Mouse (Mus musculus) mouse trophoblast stem cell (cell line): ENCODE results near the gene Degs2.

Source experiments
- in situ Hi-C, 2 experiments: fragments of 300-500 bp; cut with MseI, MboI; formaldehyde crosslinking; loops; 2 replicates in 1 of 2; 3 replicates in 1 of 2; pipeline ENCODE4 v1.15.1; 2025

The Degs2 gene

DNA sequence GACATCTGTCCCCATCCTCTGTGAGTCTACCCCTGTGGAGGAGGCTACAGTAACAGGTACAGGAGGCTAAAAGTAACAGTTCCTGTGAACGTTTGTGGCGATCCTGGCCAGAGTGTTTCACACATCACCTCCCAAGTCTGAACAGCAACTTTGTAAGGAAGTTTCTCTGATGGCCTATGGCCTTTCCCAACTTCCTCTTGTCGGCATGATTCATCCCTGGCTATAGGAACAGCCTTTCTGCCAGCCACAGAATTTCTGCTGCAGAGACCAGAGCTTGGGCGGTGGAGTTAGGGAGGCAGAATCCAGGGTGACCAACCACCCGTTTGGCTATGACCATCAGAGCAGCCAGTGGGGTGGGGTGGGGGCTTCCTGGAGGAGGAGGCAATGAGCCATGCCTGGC lies 2.1 kb downstream of the Degs2 start:
- in situ Hi-C loops: no loop called here

DNA sequence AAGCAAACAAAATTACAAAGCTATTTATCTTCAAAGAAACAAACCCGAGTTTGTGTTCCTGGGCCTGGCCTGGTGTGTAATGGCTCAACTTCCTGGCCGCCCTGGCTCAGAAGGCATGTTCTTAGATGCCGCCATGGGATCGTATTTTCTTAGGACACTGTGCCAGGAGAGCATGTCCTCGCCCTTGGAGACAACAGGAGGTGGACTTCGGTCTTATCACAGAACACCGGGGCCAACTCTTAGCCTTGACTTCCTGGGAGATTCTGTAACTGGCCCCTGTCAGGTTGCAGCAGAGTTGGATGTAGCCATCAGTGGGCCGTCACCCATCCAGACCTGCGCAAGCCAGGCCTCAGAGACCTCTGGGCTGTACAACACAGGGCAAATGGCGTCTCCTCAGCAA lies 2.5 kb downstream of the Degs2 start:
- in situ Hi-C loops: no loop called here

DNA sequence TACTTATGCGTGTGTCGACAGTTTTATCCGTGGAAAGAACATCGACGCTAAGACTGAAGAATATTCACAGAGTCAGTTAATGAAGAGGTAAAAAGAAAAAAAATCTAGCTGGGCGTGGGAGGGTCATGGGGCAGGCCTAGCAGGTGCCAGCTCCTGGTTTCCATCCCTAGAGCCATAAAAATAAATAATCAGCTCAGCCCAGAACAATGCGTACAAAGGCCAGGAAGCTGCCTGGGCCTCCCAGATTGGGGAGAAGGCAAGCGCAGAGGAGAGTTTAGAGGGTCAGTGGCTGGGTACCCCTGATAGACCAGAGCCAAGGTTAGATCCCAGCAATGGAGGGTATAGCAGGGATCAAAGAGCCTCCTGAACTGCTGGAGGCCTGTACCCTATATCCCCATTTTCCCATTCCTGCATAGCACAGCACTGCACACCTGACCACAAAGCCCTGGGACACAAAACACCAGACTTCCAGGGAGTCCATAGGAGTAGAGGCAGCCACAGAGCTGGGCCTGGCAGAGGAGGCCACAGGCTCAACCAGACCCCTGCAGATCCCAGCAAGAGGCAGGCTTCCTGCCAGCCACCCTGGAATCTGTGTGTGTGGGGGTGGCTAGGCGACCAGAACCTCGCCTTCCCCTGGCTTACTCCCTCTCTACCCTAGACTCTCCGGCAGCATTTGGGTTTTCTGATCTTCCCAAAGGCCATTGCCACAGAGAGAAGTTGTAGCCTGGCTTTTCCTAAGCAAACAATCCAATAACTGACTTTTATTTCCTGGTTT lies 3.2 kb downstream of the Degs2 start:
- in situ Hi-C loops: no loop called here

DNA sequence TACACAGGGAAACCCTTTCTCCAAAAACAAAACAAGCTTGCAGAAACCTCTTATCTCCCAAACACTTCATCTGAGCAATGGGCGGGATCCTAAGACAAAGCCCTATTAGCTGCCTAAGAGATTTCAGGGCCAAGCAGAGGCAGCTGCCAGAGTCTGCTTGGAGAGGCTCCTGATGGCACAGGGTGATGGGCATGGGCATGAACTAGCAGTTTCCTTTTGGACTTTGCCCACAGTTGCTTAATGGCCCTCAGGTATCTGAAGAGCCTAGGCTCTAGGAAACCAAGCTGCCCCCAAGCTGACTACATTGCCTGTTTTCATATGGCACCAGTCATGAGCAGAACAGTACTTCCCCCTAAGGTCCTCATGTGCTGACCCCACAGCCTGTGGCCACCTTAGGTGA lies 7.9 kb downstream of the Degs2 start:
- in situ Hi-C loops: no loop called here

DNA sequence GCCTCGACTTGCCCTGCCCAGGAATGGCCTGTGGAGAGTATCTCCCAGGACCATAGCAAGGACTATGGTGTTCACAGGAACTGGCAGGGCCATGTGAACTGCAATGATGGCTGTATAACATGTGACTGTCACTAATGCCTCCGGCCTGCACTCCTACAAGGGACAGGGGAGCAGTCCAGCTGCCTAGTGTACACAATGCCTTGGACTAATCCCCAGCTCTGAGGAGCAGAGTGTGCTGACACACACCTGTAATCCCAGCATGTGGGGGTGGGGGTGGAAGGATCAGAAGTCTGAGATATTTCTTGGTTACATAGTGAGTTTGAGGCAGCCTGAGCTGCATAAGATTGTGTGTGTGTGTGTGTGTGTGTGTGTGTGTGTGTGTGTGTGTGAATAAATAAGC lies 8.5 kb downstream of the Degs2 start:
- in situ Hi-C loops: no loop called here

DNA sequence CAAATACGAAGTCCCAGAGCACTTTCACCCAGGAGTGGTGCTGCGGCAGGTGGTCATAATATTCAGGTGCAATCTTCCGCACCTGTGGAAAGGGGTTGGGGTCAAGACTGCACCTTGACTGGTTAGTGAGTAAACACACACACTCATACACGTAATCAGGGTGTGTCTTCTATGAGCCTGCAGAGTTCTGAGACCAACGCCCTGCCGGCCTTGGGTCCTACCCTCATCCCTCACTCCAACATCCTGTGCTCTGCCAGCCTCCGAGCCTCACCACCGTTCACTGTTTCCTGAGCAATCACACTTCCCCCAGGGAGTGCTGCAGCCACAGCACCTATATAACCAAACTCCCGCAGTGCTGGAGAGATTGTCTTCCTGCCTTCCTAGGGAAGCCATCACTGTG lies 11.6 kb downstream of the Degs2 start:
- in situ Hi-C loops: no loop called here

DNA sequence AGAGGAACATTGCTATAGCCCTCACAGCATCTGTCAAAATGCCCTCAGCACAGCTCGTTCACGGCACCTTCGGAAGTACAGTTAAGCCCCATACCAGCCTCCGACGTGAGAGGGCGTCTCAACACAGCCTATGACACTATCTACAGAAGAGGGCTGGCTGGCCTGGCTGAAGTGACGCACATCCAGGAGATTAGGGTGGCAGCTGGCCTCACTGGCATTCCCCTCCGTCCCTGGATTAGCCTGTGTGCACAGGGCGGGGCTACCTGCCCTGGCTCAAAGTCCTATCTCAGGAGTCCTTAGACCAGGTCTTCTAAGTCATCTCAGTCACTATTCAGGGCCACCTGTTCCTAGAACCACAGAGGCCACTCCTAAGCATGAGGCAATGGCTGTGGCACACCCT lies 12.9 kb downstream of the Degs2 start:
- in situ Hi-C loops: no loop called here

DNA sequence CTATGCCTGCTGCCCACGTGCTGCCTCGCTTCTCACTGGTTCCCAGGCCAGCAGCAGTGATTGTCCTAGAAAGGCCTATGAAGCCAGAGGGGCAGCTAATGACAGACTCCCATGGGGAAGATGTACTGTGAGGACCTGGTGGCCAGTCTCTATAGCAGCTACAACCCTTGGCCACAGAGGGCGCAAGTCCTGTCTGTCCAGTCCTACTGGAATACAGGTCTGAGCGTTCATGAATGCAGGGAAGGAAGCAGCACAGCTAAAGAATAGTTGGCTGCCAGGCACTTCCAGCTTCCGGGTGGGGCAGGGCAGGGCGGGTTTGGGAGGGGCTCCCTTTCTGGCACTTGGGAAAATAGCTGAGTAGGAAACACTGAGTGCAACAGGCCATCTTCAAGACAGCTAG lies 15.2 kb downstream of the Degs2 start:
- in situ Hi-C loops: no loop called here

DNA sequence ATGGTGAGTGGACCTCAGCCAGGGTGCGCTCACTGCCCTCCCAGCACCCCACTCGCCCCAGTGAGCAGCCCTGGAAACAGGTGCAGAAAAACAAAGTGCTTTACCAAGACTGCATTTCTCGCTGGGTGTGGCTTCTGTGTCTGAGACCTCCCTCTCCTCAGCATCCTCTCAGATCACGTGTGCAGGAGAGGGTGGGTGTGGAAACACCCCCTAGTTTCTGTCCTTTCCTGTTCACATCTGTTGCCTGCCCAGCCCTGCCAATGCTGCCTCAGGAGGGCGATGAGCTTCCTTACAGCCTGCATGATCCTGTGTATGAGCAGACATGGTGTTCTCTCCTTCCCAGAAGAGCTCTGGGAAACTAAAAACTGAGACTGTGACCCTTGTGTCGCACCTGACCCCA lies 15.7 kb downstream of the Degs2 start:
- in situ Hi-C loops: no loop called here

DNA sequence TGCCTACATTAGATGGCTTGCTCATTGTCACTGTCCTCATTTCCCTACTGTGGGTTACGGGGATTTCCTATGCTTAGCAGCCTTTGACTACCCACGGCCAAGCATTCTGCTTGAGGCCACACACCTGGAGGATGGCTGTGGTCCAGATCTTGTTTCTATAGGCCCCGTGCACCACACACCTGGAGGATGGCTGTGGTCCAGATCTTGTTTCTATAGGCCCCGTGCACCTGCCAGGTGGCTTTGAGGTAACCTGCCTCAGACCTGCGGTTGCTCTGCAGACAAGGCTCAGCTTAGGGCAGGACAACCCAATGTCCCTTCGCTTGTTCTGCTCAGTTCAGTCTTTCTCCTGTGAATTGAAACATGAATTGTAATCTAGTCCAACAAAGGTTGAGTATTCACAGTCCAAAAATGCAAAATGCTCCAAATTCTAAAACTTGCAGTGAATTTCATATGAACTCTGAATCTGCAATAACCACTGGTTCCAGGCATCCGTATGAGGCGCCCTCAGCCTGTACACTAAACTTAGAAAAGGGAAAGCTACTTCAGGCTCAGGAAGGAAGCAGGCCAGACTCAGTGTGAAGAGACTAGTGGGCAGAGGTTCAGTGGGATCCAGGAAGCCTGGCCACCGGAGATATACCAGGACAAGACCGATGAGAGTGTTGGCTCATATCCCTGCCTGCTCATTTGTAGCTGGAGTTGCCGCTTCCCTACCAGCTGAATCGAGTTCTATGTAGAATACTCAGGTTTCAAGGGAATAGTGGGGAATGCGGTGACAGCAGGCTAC lies 19.7 kb downstream of the Degs2 start:
- in situ Hi-C loops: no loop called here

DNA sequence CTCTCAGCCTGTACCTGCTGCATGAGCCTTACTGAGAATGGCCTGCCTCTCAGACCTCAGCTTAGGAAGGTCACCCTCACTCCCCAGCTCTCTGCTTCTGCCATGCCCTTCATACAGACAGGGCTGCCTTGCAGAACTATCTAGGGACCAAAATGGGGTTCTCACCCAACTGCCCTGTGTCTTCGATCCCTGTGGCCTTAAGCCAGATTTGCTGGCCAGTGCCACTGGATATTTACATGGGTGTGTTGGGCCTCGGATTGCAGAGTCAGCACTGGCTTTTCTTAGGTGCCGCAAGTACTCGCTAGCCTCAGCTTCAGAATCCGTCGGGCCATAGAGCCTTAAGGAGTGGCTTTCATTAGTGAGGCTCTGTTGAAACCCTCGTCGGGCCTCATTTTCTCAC lies 21.3 kb downstream of the Degs2 start:
- in situ Hi-C loops: no loop called here

DNA sequence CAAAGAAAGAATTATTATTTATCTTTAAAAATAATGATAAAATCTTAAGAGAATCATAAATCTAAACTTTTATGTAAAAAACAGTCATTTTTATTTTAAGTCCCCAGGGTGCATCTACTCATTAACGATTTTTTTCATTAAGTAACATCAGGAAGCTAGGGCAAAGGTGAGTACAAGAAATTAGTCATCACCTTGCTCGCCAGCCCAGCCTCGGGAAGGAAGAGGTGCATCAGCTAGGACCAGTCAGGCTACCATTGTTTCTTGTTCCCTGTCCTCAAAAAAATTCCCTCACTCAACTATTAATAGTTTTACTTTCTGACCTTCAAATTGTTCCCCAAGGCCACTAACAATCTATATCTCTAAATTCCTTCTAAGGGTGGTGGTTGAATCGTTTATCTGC lies 23.7 kb downstream of the Degs2 start:
- in situ Hi-C loops: no loop called here

DNA sequence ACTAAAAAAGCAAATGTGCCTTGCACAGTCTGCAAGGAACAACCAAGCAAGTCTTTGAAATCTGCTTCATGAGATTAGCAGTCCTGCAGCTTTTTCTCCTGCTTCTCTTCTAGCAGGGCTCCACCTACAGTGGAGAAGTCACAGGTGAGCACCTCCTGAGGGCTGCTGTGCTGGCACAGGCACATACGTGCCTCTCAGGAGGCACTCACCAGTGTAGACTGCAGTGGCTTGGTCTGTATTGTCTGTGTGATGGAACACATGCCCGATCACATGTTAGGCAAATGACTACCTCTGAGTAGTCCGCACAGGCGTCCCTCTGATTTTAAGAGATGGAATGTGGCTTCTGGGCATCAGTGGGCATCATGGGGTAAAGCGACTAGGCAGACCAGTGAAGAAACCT lies 25.0 kb downstream of the Degs2 start:
- in situ Hi-C loops: no loop called here

DNA sequence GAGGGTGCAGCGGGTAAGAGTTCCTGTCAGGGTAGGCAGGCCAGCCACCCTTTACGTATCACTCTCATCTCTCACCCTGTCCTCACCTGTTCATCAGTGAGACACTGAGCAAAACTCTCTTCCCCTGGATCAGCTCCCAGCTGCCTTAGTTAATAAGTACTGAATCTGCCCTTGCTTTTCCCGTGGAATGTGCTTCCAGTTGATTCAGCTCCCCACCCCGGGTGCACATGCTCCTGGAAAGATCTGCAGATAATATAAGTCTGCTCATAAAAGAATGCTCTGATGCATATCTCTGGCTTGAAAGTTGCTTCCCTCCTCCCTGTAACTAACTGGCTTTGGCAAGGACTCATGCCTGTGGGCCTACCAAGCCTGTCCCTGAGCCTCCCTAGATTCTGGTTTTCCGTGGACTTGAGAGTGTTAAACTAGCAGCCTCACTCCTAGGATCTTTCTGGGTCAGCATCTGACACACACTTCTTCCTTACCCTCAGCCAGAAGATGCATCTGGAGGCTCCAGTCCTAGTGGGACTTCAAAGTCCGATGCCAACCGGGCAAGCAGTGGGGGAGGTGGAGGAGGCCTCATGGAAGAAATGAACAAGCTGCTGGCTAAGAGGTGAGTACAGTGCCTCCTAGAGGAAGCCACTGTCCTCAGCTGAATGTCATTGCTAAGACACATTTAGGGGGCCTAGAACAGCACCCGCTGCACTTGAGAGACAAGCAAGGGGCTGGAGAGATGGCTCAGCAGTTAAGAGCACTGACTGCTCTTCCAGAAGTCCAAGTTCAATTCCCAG lies 26.3 kb downstream of the Degs2 start:
- in situ Hi-C loops: no loop called here

DNA sequence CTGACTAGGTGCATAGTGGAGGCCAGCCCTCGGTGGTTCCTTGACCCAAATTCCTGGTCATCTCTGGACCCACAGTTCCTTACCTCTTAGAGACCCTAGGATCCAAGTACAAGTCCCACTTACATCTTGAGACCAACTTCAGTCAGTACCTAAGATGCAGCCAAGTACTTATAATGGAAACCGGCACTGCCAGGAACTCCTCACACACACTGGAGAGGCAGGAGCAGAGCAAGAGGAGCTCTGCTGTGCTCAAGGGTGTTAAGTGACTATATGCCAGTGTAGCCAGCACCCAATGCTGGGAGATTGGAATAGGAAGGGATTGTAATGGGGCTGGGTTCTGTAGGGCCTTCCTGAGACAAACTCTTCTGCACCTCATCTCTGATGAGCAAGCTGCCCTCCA lies 27.2 kb downstream of the Degs2 start:
- in situ Hi-C loops: no loop called here

DNA sequence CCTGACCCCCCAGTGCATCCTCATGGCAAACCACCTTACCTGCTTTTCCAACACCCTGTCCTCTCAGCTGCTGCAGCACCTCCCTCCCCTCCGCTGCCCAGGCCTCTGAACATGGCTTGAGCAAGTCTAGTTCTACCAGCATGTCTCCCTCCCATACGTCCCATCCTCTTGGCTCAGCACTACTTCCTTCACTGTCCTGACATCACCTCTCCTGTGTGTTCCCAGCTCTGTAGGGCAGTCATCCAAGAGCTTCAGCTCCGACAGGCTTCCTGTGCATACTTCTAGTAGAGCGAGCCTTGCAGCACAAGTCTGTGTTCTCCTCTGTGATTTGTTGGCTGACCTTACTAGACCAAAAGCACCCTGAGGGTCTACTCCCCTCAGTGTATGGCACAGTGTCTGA lies 27.6 kb downstream of the Degs2 start:
- in situ Hi-C loops: no loop called here

DNA sequence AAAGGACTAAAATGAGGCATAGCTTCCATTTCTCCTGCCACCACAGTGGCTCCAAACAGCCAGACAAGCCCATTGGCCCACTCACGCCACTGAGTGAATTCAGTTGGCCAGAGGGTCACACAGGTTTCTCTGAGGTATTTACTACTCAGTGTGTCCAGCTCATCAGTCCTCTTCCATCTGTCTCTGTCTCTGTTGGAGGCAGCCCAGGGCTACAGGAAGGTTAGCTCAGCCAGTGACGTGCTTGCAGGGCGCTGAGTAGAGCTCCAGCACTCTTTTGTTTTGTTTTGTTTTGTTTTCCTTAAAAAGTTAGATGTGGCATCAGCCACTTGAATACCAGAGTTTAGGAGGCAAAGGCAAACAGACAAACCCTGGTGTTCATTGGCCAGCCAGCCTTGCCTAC lies 28.6 kb downstream of the Degs2 start:
- in situ Hi-C loops: no loop called here

DNA sequence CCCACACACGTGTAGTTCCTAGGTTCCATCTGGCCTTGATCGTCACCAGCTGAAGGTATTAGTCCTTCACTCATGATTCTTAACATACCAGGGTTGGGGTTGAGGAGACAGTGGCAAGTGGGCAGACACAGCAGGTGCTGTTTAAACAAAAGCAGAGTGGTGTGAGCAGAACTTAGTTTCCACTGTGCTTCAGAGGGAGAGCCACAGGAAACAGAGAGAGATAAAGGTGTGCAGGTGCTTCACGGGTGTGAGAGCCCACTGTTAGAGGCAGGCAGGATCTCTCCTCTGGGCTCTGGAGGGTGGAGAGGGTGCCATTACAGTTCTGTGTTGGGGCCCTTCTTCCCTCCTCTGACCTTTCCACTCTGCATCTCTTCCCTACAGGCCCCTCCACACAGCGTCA lies 29.2 kb downstream of the Degs2 start:
- in situ Hi-C loops: no loop called here

DNA sequence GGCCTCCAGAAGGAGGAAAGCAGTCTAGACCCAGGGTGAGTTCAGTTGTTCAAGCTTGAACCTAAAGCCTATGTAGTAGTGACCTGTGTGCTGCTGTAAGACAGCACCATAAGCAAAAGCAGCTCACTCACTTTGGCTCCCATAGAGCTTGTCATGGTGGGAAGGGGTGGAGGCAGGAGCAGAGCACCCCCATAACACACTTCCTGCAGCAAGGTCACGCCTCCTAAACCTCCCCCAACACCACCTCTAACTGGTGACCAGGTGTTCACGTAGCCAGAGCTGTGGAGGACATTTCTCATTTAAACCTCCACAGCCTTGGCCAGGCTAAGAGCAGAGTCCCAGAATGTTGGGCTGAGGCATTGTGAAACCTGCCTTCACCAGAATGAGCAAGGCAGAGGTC lies 30.6 kb downstream of the Degs2 start:
- in situ Hi-C loops: no loop called here

DNA sequence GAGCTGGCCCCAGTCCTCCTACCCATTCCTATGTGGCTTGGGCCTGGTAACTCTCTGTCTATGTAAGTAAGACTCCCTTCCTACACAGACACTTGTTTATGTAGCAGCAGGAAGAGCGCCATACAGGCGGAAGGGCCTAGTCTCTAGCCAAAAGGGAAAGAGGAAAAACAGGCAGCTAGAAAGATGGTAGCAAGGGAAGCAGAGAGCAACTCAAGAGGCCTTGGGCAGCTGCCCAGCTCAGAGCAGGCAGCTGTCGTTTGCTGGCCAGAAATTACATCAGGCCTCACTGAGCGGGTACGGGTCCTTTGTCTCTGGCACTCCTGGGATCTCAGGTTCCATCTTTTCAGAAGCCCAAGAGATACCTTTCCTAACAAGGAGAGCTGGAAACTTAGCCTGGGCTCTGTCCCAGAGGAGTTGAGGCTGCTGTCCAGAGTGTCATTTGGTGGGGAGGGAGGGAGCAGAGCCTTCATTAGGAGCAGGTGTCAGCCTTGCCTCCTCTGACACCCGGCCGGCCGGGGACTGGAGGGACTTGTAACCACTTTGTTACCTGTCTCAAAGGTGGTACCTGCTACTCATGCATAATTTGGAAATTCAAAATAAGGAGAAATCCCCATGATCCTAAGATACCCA lies 33.4 kb downstream of the Degs2 start:
- in situ Hi-C loops: no loop called here

DNA sequence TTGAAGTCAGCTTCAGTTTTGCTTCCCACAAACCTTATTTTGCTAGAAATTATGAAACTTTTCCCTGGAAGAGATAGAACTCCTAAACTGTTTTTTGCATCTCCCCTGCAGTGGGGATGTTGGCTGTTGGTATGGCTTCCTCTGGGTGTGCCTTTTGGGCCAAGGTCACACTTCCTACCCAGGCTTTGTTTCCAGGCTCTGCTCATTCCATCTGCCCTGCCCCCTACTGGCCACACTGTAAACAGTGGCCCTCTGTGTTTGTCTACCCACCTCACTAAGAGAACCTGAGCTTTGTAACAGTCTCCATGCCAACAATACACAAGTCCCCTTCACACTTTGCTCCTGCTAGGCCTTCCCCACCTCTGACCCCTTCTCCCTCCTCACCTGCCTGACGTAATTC lies 44.8 kb downstream of the Degs2 start:
- in situ Hi-C loops: no loop called here
